Mouse (Mus musculus) kidney, postnatal 36 days (tissue): ENCODE data around the gene Wdr4.

ENCODE experiments used
- DNase-seq, 2 experiments: peaks; one replicate each; pipeline ENCODE4 v3.0.0; 2021 to 2022; ENCODE audit warnings: mixed read lengths in 2 of 2

Gene Wdr4

GRCm38 (mm10) chr17:31491355-31491754 lies 28.4 kb downstream of the Wdr4 start:
- DNase-seq: no peak

- DNase-seq: peak; percentile 56 to 60
These were observed 32.2 kb downstream of the Wdr4 start for GRCm38 (mm10) chr17:31487433-31488060.

GRCm38 (mm10) chr17:31486616-31487198 lies 33.1 kb downstream of the Wdr4 start:
- DNase-seq: no peak

- DNase-seq: peak in 1 of 2 experiments; percentile 33
These were observed 40.5 kb downstream of the Wdr4 start for GRCm38 (mm10) chr17:31479108-31479844.

DNA sequence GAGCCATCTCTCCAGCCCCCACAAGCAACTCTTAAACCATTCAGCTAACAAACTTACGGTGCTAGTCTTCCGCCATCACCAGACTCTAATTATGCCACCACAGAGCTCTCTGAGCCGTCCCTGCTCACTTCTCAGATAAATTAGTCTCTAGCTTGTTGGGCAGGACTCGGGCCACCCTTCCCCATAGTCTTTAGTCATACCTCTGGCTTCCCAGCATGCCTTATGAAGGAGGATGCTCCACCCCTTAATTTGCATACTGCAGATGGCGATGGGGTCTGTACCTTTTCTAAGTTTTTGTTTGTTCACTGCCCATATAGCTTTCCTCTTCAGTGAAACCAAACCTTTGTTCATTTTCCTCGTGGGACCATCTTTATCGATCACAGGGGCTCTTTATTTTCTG lies 41.2 kb downstream of the Wdr4 start:
- DNase-seq: no peak

GRCm38 (mm10) chr17:31474388-31474787 lies 45.4 kb downstream of the Wdr4 start:
- DNase-seq: peak in 1 of 2 experiments; percentile 19

DNA sequence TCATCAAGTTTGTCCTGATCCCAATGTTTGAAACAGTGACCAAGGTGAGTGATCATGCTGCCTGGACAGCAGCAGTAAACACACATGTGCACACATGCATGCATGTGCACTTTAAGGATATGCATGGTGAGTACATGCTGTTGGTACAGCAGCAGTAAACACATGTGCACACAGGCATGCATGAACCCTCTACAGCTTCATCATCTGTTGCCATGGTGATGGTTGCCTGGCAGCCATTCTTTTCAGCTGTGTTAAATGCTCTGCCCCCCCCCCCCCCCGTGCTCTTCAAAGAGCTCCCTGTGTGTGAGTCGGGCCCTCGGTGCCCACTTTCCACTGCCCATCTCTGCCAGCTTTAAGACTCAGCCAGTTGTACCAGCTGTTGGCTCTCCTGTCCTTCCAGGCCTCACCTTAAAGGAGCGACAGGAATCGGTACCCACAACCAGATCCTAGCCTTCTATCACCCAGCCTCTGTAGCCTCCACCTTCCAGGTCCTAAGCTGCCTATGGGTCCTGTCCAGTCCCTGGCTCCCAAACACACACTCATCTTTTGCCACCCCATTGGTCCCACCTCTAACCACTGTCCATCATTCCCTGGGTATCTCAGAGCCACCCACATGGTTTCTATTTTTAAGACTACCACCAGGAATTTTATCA lies 48.9 kb downstream of the Wdr4 start:
- DNase-seq: no peak

DNA sequence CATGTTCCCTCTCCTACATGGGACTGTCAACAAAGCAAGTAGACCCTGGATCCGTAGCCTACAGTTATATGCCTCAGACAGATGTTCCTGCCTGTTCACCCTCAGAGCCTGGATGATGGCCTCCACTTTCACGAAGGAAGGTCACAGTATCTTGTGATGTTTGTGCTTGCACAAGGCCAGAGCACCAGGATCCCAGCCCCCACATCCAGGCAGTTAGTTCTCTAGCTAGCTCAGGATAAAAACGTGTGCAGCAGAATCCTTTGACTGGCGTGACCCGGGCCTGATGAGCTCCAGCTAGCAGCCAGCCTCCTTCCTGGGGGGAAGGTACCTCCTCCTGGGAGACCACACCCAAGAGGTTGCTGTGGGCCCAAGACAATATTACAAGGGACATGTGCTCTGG lies 51.3 kb downstream of the Wdr4 start:
- DNase-seq: no peak

DNA sequence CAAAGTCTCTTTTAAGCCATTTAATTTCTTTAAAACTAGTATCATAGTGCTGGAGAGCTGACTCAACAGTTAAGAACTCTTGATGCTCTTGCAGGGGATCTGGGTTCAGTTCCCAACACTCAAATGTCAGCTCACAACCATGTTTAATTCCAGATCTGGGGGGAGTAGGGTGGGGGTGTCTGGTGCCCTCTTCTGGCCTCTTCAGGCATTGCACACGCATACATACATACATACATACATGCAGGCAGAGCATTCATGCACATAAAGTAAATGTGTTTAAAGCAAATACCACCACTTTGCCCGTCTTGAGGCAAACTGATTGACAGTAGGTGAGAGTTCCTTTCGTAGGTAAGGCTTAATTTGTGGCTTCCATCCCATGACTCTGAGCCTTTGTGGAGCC lies 52.9 kb downstream of the Wdr4 start:
- DNase-seq: no peak

DNA sequence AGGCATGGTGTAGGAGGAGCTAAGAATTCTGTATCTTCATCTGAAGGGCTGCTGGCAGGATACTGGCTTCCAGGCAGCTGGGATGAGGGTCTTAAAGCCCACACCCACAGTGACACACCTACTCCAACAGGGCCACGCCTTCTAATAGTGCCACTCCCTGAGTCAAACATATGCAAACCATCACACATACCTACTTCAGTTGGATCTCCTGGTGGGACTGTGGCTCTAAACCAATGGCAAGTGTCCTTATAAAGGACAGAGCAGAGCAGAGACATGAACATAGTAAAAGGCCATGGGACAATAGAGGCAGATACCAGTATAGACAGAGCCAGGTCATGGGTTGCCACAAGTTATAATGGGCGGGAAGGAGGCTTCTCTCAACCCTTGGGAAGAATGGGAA lies 57.3 kb downstream of the Wdr4 start:
- no peak for DNase-seq

- DNase-seq: no peak
These were observed 59.4 kb downstream of the Wdr4 start for GRCm38 (mm10) chr17:31460416-31460815.

DNA sequence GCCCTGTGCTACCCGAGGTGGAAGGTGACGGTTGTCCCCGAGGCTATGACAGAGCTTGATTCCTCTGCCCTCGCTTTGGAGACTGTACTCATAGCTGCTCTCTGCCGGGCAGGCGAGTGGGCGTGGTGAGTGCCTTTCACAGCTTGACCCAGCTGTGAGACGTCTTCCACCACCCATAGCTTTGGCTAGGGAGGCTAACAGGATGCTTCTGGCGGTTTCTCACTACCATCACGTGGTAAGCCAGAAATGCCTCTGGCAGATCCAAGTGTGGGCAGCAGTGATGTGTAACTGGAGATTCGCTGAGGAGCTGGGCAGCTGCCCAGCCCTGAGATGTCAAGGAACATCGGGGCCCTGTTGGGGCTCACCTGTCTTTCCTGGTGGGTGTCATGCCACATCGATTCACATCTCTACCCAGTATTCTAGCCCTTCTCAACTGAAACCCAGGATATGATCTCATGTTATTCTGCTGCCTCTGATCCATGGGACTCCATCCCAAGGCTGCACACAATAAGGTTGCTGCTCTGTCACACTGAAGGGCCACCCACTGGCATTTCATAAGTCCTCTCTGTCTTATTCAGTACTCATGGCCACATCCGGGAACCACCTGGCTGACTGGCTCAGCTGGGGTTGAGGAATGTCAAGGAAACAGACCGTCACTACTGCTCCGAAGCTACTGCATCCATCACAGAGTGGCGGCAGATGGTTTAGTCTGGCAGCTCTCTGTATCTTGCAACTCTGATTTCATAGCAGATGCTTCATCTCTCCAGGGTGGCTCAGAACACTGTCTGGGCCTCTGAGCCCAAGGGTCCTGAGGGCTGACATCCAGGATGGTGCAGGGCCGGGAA lies 62.8 kb downstream of the Wdr4 start:
- no peak for DNase-seq

DNA sequence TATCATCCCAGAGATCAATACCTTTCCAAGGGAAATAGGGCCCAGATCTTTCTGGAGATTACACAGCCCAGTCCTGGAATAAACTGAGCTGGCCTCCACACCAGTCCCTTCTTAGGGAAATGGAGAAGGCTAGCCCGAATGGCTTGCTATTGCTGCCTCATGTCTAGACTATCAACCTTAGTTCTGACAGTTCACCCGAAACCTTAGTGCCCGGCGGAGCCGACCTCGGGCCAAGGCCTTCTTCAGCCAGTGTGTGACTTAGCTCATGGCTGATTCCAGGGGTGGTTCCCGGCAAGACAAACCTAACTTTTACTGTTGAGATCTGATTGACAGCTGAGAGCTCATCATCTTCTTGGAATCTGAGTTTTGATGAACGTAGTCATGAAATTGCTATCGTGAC lies 65.7 kb downstream of the Wdr4 start:
- no peak for DNase-seq

DNA sequence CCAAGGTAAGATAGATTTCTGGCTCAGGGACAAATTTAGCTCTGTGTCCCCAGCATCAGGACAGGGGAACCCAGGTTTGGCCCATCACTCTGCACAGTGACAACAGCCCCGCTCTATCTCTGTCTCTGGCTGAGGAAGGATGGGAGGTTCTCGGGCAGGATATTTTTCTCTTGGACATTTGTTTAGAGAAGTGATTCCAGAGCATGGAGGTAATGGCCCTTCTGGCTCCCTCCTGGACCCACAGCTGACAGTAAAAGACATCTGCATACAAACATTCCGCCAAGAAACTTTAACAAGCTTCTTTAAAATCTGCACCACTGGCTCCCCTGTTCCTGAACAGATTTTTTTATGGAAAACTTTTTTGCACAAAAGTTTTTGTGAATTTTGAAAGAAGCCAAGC lies 66.3 kb downstream of the Wdr4 start:
- no peak for DNase-seq

DNA sequence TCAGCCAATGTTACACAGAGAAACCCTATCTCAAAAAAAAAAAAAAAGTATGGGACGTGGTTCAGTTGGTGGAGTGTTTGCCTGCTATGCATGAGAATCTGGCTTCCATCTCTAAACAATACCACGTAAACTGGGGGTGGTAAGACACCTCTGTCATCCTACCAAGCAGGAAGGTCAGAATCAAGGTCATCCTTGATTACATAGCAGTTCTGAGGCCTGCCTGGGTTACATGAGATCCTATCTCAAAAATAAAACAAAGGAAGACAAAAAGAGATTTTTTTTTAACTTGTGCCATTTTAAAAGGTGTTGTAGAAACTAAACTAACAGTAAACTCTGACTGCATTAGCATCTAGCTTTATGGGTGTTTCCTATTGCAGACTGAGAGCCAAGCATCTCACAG lies 67.0 kb downstream of the Wdr4 start:
- DNase-seq: no peak

DNA sequence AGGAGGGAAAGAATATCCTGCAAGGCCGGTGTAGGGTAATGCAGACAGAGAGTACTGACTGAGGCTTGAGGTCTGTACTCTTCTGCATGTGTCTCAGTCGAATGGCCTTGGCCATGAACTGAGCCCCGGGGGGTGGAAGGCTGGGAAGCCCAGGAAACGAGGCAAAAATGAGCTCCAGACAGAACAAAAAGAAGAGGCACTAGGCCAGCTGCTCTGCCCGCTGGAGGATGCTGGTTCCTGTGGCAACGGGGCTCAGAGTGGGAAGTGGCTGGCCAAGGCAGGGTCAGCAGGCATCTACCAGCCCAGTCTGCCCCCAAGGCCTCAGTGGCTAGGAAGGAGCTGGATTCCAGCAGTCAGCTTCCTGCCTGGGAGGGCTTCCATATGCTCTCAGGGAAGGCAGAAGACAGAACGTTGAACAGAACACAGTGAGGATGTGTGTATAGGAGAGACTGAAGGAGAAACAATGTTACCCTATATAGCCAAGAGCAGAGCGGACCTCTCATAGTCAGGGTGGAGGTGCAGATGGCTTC lies 68.5 kb downstream of the Wdr4 start:
- DNase-seq: peak in 1 of 2 experiments; percentile 33

- no peak for DNase-seq
These were observed 69.6 kb downstream of the Wdr4 start for GRCm38 (mm10) chr17:31450206-31450605.

- no peak for DNase-seq
These were observed 71.3 kb downstream of the Wdr4 start for GRCm38 (mm10) chr17:31448519-31448918.

DNA sequence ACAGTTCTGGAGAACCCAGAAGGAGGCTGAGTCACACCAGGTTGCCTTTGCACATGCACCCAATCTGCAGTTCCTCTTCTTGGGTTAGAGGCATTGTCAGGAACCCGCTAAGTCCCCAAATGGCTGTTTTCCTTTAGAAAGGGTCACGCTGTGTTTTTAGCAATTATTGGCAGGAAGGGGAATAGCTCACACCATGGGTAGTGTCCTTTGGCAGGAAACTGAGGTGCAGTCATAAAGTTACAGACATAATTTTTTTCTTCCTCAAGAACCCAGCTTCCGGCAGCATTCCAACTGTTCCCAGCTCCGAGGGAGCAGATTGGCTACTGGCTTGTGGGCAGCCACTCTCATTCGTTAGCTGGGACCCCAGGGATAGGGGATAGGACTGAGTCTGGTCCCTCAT lies 72.0 kb downstream of the Wdr4 start:
- no peak for DNase-seq

GRCm38 (mm10) chr17:31445061-31445731 lies 74.6 kb downstream of the Wdr4 start:
- DNase-seq: peak; percentile 87 to 92
